Mouse (Mus musculus): Measurements from ENCODE around the gene Gm13277. TPM values are rescaled to one million over a fixed set of nuclear protein-coding genes. Genes with fewer than 3 reads are reported as not detected.
"Not testable (repeated sequence)": the region's sequence is repeated elsewhere in the genome, so short reads cannot be mapped to it uniquely, and the experiment has no call there.

Gm13277 gene
- total RNA-seq, 1 experiment from 2014 or later: not detected

DNA sequence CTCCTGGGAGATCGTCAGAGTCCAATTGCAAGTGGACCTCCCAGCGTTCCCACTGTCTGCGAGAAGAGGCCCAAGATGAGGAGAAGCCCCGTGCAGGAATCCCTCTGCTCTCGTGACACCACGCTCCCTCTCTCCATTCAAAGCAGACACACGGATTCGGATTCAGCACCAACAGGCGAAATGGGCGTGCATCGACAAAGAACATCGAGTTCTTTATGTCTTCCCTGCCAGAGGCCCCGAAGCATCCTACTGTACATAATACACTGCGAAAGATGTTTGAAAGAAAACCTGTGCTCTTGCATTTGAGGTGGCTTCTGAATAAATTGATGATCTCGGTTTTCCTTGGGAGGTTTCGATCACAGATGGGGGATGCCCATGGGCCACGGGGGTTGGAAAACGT lies 8.1 kb upstream of the Gm13277 start:
- not testable (repeated sequence) for ATAC-seq (ENCODE audit: extremely low read depth, insufficient number of reproducible peaks, low FRiP score, poor library complexity, severe bottlenecking)

DNA sequence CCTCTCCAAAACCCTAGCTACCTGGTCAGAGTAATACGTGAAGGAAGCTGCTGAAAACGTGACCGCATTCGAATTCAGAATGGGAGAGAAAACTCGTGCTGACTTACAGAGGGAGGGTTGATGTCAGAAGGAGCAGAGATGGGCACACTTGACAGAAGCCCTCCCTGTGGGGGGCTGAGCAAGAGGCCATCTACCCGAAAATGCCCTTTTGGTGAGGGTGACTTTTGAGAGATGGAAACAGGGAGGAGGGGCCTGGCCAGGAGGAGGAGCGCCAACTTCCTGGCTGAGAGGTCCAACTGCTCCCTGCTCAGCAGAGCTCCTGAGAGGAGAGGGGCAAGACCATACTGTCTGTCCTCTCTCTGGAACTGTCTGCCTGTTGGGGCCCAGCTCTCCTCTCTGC lies 6.6 kb upstream of the Gm13277 start, which contains the start of gene Ifnz:
Gene Ifnz, plus strand, starts transcription at position 301 of the 400 bp plus-strand sequence.
- ATAC-seq (ENCODE audit: extremely low read depth, insufficient number of reproducible peaks, low FRiP score, poor library complexity, severe bottlenecking): not testable (repeated sequence)

DNA sequence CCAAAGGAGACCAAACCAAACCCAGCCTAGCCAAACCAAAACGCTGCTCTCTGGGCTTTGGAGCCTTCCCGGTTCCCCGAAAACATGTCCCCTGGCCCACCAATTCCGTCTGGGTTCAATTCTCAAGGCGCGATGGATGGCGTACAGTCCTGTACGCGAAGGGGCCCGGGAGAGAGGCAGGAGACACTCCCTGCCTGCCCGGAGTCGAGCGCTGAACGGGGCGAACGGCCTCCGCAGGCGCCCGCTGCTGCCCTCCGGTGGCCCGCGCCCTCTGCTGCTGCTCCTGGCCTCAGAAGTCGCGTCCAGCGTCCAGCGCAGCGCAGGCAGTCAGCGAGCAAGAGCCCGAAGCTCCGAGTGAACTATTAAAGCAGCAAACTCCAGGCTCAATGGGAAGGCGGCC lies 6.1 kb upstream of the Gm13277 start:
- ATAC-seq (ENCODE audit: extremely low read depth, insufficient number of reproducible peaks, low FRiP score, poor library complexity, severe bottlenecking): not testable (repeated sequence)

DNA sequence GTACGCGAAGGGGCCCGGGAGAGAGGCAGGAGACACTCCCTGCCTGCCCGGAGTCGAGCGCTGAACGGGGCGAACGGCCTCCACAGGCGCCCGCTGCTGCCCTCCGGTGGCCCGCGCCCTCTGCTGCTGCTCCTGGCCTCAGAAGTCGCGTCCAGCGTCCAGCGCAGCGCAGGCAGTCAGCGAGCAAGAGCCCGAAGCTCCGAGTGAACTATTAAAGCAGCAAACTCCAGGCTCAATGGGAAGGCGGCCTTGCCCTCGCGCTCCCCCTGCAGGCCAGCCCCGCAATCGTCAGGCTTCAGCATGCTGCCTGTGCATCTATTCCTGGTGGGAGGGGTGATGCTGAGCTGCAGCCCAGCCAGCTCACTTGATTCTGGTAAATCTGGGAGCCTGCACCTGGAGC lies 3.0 kb upstream of the Gm13277 start, which contains the start of gene Gm13276:
Gene Gm13276, plus strand, starts transcription at position 301 of the 400 bp plus-strand sequence.
- ATAC-seq (ENCODE audit: extremely low read depth, insufficient number of reproducible peaks, low FRiP score, poor library complexity, severe bottlenecking): not testable (repeated sequence)

DNA sequence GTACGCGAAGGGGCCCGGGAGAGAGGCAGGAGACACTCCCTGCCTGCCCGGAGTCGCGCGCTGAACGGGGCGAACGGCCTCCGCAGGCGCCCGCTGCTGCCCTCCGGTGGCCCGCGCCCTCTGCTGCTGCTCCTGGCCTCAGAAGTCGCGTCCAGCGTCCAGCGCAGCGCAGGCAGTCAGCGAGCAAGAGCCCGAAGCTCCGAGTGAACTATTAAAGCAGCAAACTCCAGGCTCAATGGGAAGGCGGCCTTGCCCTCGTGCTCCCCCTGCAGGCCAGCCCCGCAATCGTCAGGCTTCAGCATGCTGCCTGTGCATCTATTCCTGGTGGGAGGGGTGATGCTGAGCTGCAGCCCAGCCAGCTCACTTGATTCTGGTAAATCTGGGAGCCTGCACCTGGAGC lies 2.8 kb downstream of the Gm13277 start, which contains the start of gene Gm13278:
Gene Gm13278, plus strand, starts transcription at position 301 of the 400 bp plus-strand sequence.
- ATAC-seq (ENCODE audit: extremely low read depth, insufficient number of reproducible peaks, low FRiP score, poor library complexity, severe bottlenecking): not testable (repeated sequence)

DNA sequence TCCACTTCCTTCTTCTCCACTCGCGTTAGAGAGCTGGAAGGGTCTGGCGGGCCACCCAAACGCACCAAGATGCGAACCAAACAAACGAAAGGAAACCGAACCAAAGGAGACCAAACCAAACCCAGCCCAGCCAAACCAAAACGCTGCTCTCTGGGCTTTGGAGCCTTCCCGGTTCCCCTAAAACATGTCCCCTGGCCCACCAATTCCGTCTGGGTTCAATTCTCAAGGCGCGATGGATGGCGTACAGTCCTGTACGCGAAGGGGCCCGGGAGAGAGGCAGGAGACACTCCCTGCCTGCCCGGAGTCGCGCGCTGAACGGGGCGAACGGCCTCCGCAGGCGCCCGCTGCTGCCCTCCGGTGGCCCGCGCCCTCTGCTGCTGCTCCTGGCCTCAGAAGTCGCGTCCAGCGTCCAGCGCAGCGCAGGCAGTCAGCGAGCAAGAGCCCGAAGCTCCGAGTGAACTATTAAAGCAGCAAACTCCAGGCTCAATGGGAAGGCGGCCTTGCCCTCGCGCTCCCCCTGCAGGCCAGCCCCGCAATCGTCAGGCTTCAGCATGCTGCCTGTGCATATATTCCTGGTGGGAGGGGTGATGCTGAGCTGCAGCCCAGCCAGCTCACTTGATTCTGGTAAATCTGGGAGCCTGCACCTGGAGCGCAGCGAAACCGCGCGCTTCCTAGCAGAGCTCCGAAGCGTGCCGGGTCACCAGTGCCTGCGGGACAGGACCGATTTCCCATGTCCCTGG lies 5.7 kb downstream of the Gm13277 start, which contains the start of gene Gm13275:
Gene Gm13275, plus strand, starts transcription at position 552 of the 740 bp plus-strand sequence.
- not testable (repeated sequence) for ATAC-seq (ENCODE audit: extremely low read depth, insufficient number of reproducible peaks, low FRiP score, poor library complexity, severe bottlenecking)

DNA sequence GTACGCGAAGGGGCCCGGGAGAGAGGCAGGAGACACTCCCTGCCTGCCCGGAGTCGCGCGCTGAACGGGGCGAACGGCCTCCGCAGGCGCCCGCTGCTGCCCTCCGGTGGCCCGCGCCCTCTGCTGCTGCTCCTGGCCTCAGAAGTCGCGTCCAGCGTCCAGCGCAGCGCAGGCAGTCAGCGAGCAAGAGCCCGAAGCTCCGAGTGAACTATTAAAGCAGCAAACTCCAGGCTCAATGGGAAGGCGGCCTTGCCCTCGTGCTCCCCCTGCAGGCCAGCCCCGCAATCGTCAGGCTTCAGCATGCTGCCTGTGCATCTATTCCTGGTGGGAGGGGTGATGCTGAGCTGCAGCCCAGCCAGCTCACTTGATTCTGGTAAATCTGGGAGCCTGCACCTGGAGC lies 8.7 kb downstream of the Gm13277 start, which contains the start of gene Gm13279:
Gene Gm13279, plus strand, starts transcription at position 301 of the 400 bp plus-strand sequence.
- not testable (repeated sequence) for ATAC-seq (ENCODE audit: extremely low read depth, insufficient number of reproducible peaks, low FRiP score, poor library complexity, severe bottlenecking)

DNA sequence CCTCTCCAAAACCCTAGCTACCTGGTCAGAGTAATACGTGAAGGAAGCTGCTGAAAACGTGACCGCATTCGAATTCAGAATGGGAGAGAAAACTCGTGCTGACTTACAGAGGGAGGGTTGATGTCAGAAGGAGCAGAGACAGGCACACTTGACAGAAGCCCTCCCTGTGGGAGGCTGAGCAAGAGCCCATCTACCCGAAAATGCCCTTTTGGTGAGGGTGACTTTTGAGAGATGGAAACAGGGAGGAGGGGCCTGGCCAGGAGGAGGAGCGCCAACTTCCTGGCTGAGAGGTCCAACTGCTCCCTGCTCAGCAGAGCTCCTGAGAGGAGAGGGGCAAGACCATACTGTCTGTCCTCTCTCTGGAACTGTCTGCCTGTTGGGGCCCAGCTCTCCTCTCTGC lies 10.9 kb downstream of the Gm13277 start, which contains the start of gene Gm13285:
Gene Gm13285, plus strand, starts transcription at position 301 of the 400 bp plus-strand sequence.
- not testable (repeated sequence) for ATAC-seq (ENCODE audit: extremely low read depth, insufficient number of reproducible peaks, low FRiP score, poor library complexity, severe bottlenecking)

DNA sequence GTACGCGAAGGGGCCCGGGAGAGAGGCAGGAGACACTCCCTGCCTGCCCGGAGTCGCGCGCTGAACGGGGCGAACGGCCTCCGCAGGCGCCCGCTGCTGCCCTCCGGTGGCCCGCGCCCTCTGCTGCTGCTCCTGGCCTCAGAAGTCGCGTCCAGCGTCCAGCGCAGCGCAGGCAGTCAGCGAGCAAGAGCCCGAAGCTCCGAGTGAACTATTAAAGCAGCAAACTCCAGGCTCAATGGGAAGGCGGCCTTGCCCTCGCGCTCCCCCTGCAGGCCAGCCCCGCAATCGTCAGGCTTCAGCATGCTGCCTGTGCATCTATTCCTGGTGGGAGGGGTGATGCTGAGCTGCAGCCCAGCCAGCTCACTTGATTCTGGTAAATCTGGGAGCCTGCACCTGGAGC lies 14.5 kb downstream of the Gm13277 start, which contains the start of gene Gm13287:
Gene Gm13287, plus strand, starts transcription at position 301 of the 400 bp plus-strand sequence.
- ATAC-seq (ENCODE audit: extremely low read depth, insufficient number of reproducible peaks, low FRiP score, poor library complexity, severe bottlenecking): not testable (repeated sequence)

DNA sequence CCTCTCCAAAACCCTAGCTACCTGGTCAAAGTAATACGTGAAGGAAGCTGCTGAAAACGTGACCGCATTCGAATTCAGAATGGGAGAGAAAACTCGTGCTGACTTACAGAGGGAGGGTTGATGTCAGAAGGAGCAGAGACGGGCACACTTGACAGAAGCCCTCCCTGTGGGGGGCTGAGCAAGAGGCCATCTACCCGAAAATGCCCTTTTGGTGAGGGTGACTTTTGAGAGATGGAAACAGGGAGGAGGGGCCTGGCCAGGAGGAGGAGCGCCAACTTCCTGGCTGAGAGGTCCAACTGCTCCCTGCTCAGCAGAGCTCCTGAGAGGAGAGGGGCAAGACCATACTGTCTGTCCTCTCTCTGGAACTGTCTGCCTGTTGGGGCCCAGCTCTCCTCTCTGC lies 16.8 kb downstream of the Gm13277 start, which contains the start of gene Gm13288:
Gene Gm13288, plus strand, starts transcription at position 301 of the 400 bp plus-strand sequence.
- not testable (repeated sequence) for ATAC-seq (ENCODE audit: extremely low read depth, insufficient number of reproducible peaks, low FRiP score, poor library complexity, severe bottlenecking)

DNA sequence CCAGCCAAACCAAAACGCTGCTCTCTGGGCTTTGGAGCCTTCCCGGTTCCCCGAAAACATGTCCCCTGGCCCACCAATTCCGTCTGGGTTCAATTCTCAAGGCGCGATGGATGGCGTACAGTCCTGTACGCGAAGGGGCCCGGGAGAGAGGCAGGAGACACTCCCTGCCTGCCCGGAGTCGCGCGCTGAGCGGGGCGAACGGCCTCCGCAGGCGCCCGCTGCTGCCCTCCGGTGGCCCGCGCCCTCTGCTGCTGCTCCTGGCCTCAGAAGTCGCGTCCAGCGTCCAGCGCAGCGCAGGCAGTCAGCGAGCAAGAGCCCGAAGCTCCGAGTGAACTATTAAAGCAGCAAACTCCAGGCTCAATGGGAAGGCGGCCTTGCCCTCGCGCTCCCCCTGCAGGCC lies 17.3 kb downstream of the Gm13277 start:
- ATAC-seq (ENCODE audit: extremely low read depth, insufficient number of reproducible peaks, low FRiP score, poor library complexity, severe bottlenecking): not testable (repeated sequence)

DNA sequence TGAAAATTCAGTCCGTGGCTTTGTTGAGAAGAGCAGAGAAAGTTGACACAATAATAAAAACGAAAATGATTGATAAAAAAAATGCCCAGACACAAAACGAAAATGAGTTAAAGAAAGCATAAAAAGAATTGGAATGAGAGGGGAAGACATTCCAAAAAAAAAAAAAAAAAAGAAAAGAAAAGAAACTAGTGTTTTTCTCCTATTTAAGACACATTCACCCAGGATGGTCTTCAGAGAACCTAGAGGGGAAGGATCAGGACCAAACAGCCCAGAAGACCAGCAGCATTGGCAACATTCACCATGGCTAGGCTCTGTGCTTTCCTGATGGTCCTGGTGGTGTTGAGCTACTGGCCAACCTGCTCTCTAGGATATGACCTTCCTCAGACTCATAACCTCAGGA lies 27.5 kb downstream of the Gm13277 start, which contains the start of gene Ifna7:
Gene Ifna7, plus strand, starts transcription at position 301 of the 400 bp plus-strand sequence.
- ATAC-seq (ENCODE audit: extremely low read depth, insufficient number of reproducible peaks, low FRiP score, poor library complexity, severe bottlenecking): no peak

DNA sequence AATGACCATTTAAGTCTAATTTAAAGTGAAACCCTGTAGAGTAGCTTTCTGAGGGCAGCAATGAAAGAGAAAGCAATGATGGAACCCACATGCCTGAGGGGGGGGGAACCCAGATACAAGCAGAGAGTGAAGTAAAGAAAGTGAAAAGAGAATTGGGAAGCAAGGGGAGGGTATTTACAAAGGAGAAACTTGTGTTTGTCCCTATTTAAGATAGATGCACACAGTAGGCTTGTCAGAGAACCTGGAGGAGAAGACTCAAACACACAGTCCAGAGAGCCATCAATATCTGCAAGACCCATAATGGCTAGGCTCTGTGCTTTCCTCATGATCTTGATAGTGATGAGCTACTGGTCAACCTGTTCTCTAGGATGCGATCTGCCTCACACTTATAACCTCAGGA lies 31.2 kb downstream of the Gm13277 start, which contains the start of gene Ifna11:
Gene Ifna11, plus strand, starts transcription at position 301 of the 400 bp plus-strand sequence.
- ATAC-seq (ENCODE audit: extremely low read depth, insufficient number of reproducible peaks, low FRiP score, poor library complexity, severe bottlenecking): no peak

DNA sequence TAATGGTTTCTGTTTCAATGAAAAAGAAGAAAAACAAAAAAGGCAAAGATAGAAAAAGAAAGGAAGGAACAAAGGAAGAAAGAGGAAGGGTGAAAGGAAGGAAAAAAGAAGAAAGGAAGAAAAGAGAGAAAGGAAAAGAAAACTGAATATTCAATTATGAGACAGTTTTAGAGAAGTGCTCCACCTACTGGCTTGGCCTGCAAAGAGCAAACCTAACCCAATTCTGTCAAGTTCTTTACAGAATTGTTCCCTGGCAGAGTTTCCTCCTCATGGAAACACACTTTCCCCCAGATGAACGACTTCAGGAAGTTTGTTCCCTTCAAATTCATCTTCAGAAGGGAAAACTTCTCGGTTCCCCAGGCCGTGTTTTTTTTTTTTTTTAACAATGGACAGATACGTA lies 34.6 kb downstream of the Gm13277 start:
- ATAC-seq (ENCODE audit: extremely low read depth, insufficient number of reproducible peaks, low FRiP score, poor library complexity, severe bottlenecking): no peak

DNA sequence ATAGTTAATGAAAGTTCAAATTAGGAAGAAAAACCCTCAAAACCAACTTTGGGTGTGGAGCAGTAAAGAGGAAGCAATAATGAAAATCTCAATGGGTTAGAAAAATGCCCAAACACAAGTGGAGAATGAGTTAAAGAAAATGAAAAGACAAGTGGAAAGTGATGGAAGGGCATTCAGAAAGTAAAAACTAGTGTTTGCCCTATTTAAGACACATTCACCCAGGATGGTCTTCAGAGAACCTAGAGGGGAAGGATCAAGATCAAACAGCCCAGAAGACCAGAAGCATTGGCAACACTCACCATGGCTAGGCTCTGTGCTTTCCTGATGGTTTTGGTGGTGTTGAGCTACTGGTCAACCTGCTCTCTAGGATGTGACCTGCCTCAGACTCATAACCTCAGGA lies 38.7 kb downstream of the Gm13277 start, which contains the start of gene Ifna6:
Gene Ifna6, plus strand, starts transcription at position 301 of the 400 bp plus-strand sequence.
- not testable (repeated sequence) for ATAC-seq (ENCODE audit: extremely low read depth, insufficient number of reproducible peaks, low FRiP score, poor library complexity, severe bottlenecking)

DNA sequence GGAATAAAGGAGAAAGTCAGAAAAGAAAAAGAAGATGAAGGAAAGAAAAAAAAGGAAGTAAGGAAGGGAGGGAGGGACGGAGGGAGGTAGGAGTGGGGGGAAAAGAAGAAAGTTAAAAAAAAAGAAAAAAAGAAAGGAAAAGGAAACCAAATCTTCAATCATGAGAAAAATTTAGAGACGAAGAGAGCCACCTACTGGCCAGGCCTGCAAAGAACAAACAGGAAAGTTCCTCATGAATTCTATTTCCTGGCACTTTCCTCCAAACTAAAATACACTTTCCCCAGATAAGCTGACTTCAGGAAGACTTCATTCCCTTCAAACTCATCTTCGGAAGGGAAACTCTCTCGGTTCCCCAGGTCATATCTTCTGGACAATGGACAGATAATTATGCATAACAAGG lies 42.1 kb downstream of the Gm13277 start:
- no peak for ATAC-seq (ENCODE audit: extremely low read depth, insufficient number of reproducible peaks, low FRiP score, poor library complexity, severe bottlenecking)

DNA sequence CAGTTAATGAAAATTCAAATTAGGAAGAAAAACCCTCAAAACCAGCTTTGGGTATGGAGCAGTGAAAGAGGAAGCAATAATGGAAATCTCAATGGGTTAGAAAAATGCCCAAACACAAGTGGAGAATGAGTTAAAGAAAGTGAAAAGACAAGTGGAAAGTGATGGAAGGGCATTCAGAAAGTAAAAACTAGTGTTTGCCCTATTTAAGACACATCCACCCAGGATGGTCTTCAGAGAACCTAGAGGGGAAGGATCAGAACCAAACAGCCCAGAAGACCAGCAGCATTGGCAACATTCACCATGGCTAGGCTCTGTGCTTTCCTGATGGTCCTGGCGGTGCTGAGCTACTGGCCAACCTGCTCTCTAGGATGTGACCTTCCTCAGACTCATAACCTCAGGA lies 46.8 kb downstream of the Gm13277 start, which contains the start of gene Ifna5:
Gene Ifna5, plus strand, starts transcription at position 301 of the 400 bp plus-strand sequence.
- not testable (repeated sequence) for ATAC-seq (ENCODE audit: extremely low read depth, insufficient number of reproducible peaks, low FRiP score, poor library complexity, severe bottlenecking)

Measured in neutrophil, adult 5-6 weeks (primary cell).